Mouse (Mus musculus): ENCODE measurements around the gene Zfp292. TPM values are rescaled to one million over a fixed set of nuclear protein-coding genes. Genes with fewer than 3 reads are reported as not detected.
A peak's percentile ranks its signal among the peaks of the same experiment; 100 is the strongest.
"Not testable (repeated sequence)": the region's sequence is repeated elsewhere in the genome, so short reads cannot be mapped to it uniquely, and the experiment has no call there.

Gene Zfp292
- total RNA-seq (2014; rRNA removed): 11.5 and 11.8 TPM in 2 replicates
- 0.87 and 1.0 TPM in 2 replicates for polyA plus RNA-seq (2012; rRNA removed)

DNA sequence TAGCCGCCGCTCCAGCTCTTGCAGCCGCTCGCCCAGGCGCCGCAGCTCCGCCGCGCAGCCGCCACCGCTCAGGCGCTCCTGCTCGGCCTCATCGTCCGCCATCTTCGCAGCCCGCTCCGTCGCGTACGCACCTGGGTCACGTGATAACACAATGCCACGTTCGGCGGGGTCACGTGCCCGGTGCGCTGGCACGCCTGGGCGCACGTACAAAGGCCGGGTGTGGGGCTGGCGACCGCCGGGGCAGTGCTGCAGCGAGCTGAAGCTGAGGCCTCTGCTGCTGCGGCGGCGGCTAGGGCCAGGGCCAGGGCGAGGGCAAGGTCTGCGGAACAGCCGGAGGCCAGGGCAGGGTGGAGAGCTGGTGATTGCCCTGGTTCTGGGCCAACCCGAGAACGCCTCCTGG, at the start of gene Zfp292:
TSS of gene Zfp292 (minus strand) at position 143 of the 400 bp plus-strand sequence.
- Histone ChIP-seq H3K9ac (ENCODE audit: low read depth, low read length) (peak within 1 kb of the TSS; percentile 87), H3K27ac (replicated peaks; ENCODE audit: insufficient read depth, low read depth, low read length) (peak within 1 kb of the TSS; percentile 71), H3K4me1 (ENCODE audit: control insufficient read depth, insufficient read depth, low read length) (peaks cover 16% of the 10 kb centered on the region), H3K79me2 (ENCODE audit: control insufficient read depth, insufficient read depth, low read length) (peaks cover 23% of the 10 kb centered on the region), H3K4me3 (ENCODE audit: insufficient read depth, low read depth, low read length) (peak within 1 kb of the TSS; percentile 97), H3K27me3 (ENCODE audit: control insufficient read depth, insufficient read depth, low read length) (no peaks in the 10 kb centered on the region), H3K36me3 (ENCODE audit: control insufficient read depth, insufficient read depth, low read length) (no peaks in the 10 kb centered on the region)
- peak; percentile 69 for TF ChIP-seq POLR2A (IDR thresholded peaks at IDR 0.05; ENCODE audit: extremely low read depth, insufficient read depth, low read length)
- no peak for TF ChIP-seq CTCF (IDR thresholded peaks at IDR 0.05; ENCODE audit: low read depth, low read length)
- DNase-seq (ENCODE audit: extremely low read depth, low read depth, low spot score): peak; percentile 91
- under 1% methylated on average over 40 of the region's 44 CpGs for WGBS

DNA sequence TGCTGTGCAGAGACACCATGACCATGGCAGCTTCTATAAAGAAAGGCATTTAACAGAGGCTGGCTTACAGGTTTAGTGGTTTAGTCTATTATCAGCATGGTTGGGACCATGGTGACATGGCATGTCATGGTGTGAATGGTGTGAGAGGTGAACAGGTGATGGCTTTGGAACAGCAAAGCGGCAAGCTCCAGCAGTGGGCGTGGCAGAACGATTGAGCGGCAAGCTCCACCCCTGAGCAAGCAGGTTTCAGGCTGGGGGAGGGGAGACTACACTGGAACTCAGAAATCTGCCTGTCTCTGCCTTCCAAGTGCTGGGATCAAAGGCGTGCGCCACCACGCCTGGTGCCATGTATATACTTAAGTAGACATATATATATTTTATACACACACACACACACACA, 45.6 kb upstream of the Zfp292 start:
- not testable (repeated sequence) for H3K27me3 ChIP-seq (ENCODE audit: control insufficient read depth, insufficient read depth, low read length); H3K27ac ChIP-seq (replicated peaks; ENCODE audit: insufficient read depth, low read depth, low read length); H3K9ac ChIP-seq (ENCODE audit: low read depth, low read length); H3K4me1 ChIP-seq (ENCODE audit: control insufficient read depth, insufficient read depth, low read length); H3K4me3 ChIP-seq (ENCODE audit: insufficient read depth, low read depth, low read length); DNase-seq (ENCODE audit: extremely low read depth, low read depth, low spot score); H3K79me2 ChIP-seq (ENCODE audit: control insufficient read depth, insufficient read depth, low read length); H3K36me3 ChIP-seq (ENCODE audit: control insufficient read depth, insufficient read depth, low read length)
- WGBS: 75% methylated on average over 7 of the region's 7 CpGs

DNA sequence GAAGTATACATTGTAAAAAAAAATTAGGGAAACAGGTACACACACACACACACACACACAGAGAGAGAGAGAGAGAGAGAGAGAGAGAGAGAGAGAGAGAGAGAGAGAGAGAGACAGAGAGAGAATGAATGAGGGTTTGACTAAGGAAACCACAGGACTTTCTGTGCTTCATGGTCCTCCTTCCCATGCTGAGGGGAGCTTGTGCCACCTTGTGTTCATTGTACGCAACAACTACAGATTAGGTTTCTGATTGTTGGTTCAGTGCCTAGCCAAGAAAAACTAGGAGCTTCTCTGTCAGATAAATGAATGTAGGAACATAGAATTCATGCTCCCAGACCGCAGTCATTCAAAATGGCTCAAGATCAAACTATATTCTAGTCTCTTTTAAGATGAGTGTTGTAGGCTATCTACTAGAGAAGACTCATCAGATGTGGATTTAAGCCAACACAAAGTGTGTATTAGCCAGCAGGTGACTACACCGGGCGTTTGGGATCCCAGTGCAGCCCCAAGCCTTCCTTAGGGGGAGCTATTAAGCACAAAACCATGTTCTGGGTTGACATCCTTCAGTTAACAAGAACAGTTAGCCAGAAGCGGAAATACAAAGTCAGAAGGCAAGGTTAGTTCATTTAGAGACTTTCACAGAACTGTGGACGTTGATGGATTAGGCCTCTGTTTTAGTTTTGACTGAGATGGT, 39.6 kb upstream of the Zfp292 start:
- no peaks in the 10 kb centered on the region for H3K4me1 ChIP-seq (ENCODE audit: control insufficient read depth, insufficient read depth, low read length)
- no peak overlapping the region for H3K9ac ChIP-seq (ENCODE audit: low read depth, low read length)
- H3K4me3 ChIP-seq (ENCODE audit: insufficient read depth, low read depth, low read length): no peak overlapping the region
- no peaks in the 10 kb centered on the region for H3K36me3 ChIP-seq (ENCODE audit: control insufficient read depth, insufficient read depth, low read length)
- TF ChIP-seq CTCF (IDR thresholded peaks at IDR 0.05; ENCODE audit: low read depth, low read length) (peak; percentile 67), POLR2A (IDR thresholded peaks at IDR 0.05; ENCODE audit: extremely low read depth, insufficient read depth, low read length) (no peak)
- H3K27ac ChIP-seq (replicated peaks; ENCODE audit: insufficient read depth, low read depth, low read length): no peak overlapping the region
- H3K27me3 ChIP-seq (ENCODE audit: control insufficient read depth, insufficient read depth, low read length): no peaks in the 10 kb centered on the region
- 49% methylated on average over 6 of the region's 6 CpGs for whole genome bisulfite sequencing
- peak; percentile 55 for DNase-seq (ENCODE audit: extremely low read depth, low read depth, low spot score)
- H3K79me2 ChIP-seq (ENCODE audit: control insufficient read depth, insufficient read depth, low read length): no peaks in the 10 kb centered on the region

DNA sequence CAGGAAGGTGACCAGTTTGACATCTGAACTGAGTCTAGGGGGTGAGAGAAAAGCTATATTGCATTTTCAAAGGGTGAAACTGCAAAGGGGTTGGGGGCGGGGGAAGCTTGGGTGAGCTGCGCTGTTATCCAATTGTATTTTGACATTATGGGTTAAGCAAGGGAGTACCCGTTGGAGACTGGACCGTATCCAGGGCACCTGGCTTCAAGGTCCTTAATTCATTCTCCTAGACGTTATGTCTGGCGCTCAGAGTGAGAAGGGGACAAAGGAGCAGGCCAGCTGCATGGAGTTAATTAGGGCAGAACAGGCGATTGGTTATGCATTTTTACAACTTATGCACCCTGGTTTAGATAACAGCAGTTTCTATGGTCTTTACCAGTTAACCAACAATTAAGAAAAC, 34.6 kb upstream of the Zfp292 start:
- no peak for DNase-seq (ENCODE audit: extremely low read depth, low read depth, low spot score)
- H3K4me1 ChIP-seq (ENCODE audit: control insufficient read depth, insufficient read depth, low read length): no peaks in the 10 kb centered on the region
- H3K4me3 ChIP-seq (ENCODE audit: insufficient read depth, low read depth, low read length): no peak overlapping the region
- 80% methylated on average over 7 of the region's 7 CpGs for WGBS
- no peaks in the 10 kb centered on the region for H3K27me3 ChIP-seq (ENCODE audit: control insufficient read depth, insufficient read depth, low read length)
- H3K9ac ChIP-seq (ENCODE audit: low read depth, low read length): no peak overlapping the region
- no peaks in the 10 kb centered on the region for H3K36me3 ChIP-seq (ENCODE audit: control insufficient read depth, insufficient read depth, low read length)
- no peak overlapping the region for H3K27ac ChIP-seq (replicated peaks; ENCODE audit: insufficient read depth, low read depth, low read length)
- H3K79me2 ChIP-seq (ENCODE audit: control insufficient read depth, insufficient read depth, low read length): no peaks in the 10 kb centered on the region
- TF ChIP-seq CTCF (IDR thresholded peaks at IDR 0.05; ENCODE audit: low read depth, low read length): no peak
- no peak for TF ChIP-seq POLR2A (IDR thresholded peaks at IDR 0.05; ENCODE audit: extremely low read depth, insufficient read depth, low read length)

DNA sequence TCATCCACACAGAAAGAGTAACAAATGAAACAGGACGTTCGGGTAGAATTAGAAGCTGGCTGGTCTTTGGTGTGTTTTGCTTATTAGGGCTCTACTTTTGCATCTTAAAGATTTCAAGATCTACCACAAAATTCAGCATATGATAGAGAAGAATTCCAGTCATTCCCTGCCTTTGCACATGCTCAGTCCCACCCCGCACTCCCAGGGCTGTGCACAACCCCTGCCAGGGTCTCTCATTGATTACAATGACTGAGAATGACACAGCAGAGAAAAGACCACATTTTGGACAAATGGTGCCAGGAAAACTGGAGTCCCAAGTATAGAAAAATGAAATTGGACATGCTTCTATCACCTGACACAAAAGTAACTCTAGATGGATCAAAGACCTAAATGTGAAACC, 29.4 kb upstream of the Zfp292 start:
- Histone ChIP-seq H3K79me2 (ENCODE audit: control insufficient read depth, insufficient read depth, low read length) (no peaks in the 10 kb centered on the region), H3K27me3 (ENCODE audit: control insufficient read depth, insufficient read depth, low read length) (no peaks in the 10 kb centered on the region), H3K36me3 (ENCODE audit: control insufficient read depth, insufficient read depth, low read length) (no peaks in the 10 kb centered on the region), H3K4me1 (ENCODE audit: control insufficient read depth, insufficient read depth, low read length) (no peaks in the 10 kb centered on the region), H3K27ac (replicated peaks; ENCODE audit: insufficient read depth, low read depth, low read length) (no peak overlapping the region), H3K4me3 (ENCODE audit: insufficient read depth, low read depth, low read length) (no peak overlapping the region), H3K9ac (ENCODE audit: low read depth, low read length) (no peak overlapping the region)
- 88% methylated on average over 3 of the region's 3 CpGs for WGBS
- TF ChIP-seq POLR2A (IDR thresholded peaks at IDR 0.05; ENCODE audit: extremely low read depth, insufficient read depth, low read length): no peak
- TF ChIP-seq CTCF (IDR thresholded peaks at IDR 0.05; ENCODE audit: low read depth, low read length): no peak
- DNase-seq (ENCODE audit: extremely low read depth, low read depth, low spot score): no peak

DNA sequence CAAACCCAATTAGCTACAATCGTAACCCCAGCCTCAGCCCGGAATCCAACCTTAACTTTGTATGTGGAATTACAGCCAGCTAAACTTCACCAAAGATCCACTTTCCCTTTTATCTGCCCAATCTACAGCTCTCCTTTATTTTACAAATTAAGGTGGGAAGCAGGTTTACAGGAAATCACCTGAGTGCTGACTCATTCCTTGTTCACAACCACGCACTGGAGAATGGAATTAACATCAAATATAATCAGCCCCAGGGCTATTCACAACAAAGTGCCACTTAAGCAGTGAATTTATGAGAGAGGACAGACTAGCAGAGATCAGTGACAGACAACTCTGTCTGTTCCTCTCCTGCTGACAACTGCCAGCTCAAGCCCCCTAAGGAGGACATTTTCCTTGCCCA, 28.6 kb upstream of the Zfp292 start:
- no peaks in the 10 kb centered on the region for H3K4me1 ChIP-seq (ENCODE audit: control insufficient read depth, insufficient read depth, low read length)
- no peak overlapping the region for H3K9ac ChIP-seq (ENCODE audit: low read depth, low read length)
- TF ChIP-seq CTCF (IDR thresholded peaks at IDR 0.05; ENCODE audit: low read depth, low read length): no peak
- no peak for TF ChIP-seq POLR2A (IDR thresholded peaks at IDR 0.05; ENCODE audit: extremely low read depth, insufficient read depth, low read length)
- 92% methylated on average over 3 of the region's 3 CpGs for WGBS
- no peaks in the 10 kb centered on the region for H3K27me3 ChIP-seq (ENCODE audit: control insufficient read depth, insufficient read depth, low read length)
- H3K36me3 ChIP-seq (ENCODE audit: control insufficient read depth, insufficient read depth, low read length): no peaks in the 10 kb centered on the region
- H3K79me2 ChIP-seq (ENCODE audit: control insufficient read depth, insufficient read depth, low read length): no peaks in the 10 kb centered on the region
- no peak overlapping the region for H3K4me3 ChIP-seq (ENCODE audit: insufficient read depth, low read depth, low read length)
- no peak for DNase-seq (ENCODE audit: extremely low read depth, low read depth, low spot score)
- no peak overlapping the region for H3K27ac ChIP-seq (replicated peaks; ENCODE audit: insufficient read depth, low read depth, low read length)
